Mouse (Mus musculus) heart, adult 2 months (tissue): ENCODE results near the gene Gm20388.

Experiments used
- CTCF ChIP-seq: fragments of 200-600 bp; IDR thresholded peaks from 2 replicates; pipeline ENCODE4 v1.8.1; 2022; ENCODE audit warnings: antibody characterized with exemption, mild to moderate bottlenecking, moderate library complexity
- EP300 ChIP-seq: fragments of 200-500 bp; IDR thresholded peaks from 2 replicates; pipeline ENCODE4 v1.6.1; 2011; ENCODE audit warnings: low read depth, low read length, control low read depth; ENCODE audit not compliant: insufficient read depth
- POLR2A ChIP-seq: fragments of 200-500 bp; IDR thresholded peaks from 2 replicates; pipeline ENCODE4 v1.6.1; 2011; ENCODE audit warnings: mild to moderate bottlenecking, low read depth, low read length, control low read depth; ENCODE audit not compliant: insufficient read depth

DNA sequence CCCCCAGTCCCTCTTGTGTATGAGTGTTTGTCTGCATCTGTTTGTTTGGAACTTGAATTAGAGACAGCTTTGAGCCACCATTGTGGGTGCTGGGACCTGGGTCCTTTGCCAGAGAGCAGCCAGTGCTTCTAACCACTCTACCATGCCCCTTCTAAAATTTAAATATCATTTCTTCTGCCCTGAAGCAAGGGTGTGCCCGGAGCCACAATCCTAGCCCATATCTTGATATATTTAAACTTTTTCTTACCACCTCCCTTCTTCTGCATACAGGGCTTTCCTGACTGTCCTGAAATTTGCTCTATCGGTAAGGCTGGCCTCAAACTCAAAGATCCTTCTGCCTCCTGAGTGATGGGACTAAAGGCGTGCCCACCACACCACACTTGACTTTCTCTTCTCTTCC, 6.8 kb downstream of the Gm20388 start:
- TF ChIP-seq CTCF: no peak
- no peak for TF ChIP-seq POLR2A
- TF ChIP-seq EP300: no peak
